Mouse (Mus musculus) embryo, embryonic 10 days (tissue): ENCODE measurements at regions not wholly inside any gene's neighbourhood (a gene's known extent, or its start where the extent isn't known, plus 50 kb on each side); places are given as distances from the start of the nearest gene placed in this dataset.

Source experiments
- DNase-seq: peaks from one replicate; pipeline ENCODE4 v3.0.0-alpha.2; 2015; ENCODE audit warnings: low spot score

- DNase-seq = no peak
These were observed 634.9 kb upstream of the Adamts5 start for GRCm38 (mm10) chr16:86536479-86536878.

- DNase-seq = no peak
These were observed 622.5 kb upstream of the Adamts5 start for GRCm38 (mm10) chr16:86524135-86524534.

GRCm38 (mm10) chr16:86516935-86517334 is 615.3 kb upstream of the Adamts5 start:
- no peak for DNase-seq

GRCm38 (mm10) chr16:86516144-86516543 is 614.5 kb upstream of the Adamts5 start:
- no peak for DNase-seq

GRCm38 (mm10) chr16:86501074-86501952 is 599.7 kb upstream of the Adamts5 start:
- DNase-seq = no peak

GRCm38 (mm10) chr16:86475145-86475544 is 573.5 kb upstream of the Adamts5 start:
- DNase-seq = peak; percentile 25

- peak; percentile 5 for DNase-seq
These were observed 571.6 kb upstream of the Adamts5 start for GRCm38 (mm10) chr16:86473059-86473740.

GRCm38 (mm10) chr16:86461073-86461472 is 559.4 kb upstream of the Adamts5 start:
- no peak for DNase-seq

- DNase-seq = peak; percentile 4
These were observed 555.0 kb upstream of the Adamts5 start for GRCm38 (mm10) chr16:86456649-86457048.

GRCm38 (mm10) chr16:86454810-86455209 is 553.2 kb upstream of the Adamts5 start:
- DNase-seq = no peak

GRCm38 (mm10) chr16:86454031-86454430 is 552.4 kb upstream of the Adamts5 start:
- DNase-seq = no peak

GRCm38 (mm10) chr16:86448478-86449160 is 547.0 kb upstream of the Adamts5 start:
- no peak for DNase-seq

- peak; percentile 80 for DNase-seq
These were observed 517.8 kb upstream of the Adamts5 start for GRCm38 (mm10) chr16:86419458-86419857.

GRCm38 (mm10) chr16:86404309-86404708 is 502.7 kb upstream of the Adamts5 start:
- no peak for DNase-seq

- no peak for DNase-seq
These were observed 499.8 kb upstream of the Adamts5 start for GRCm38 (mm10) chr16:86401381-86401780.

GRCm38 (mm10) chr16:86399288-86399687 is 497.7 kb upstream of the Adamts5 start:
- no peak for DNase-seq

GRCm38 (mm10) chr16:86397521-86397920 is 495.9 kb upstream of the Adamts5 start:
- no peak for DNase-seq

GRCm38 (mm10) chr16:86389063-86389723 is 487.6 kb upstream of the Adamts5 start:
- no peak for DNase-seq

GRCm38 (mm10) chr16:86388128-86388527 is 486.5 kb upstream of the Adamts5 start:
- no peak for DNase-seq

- DNase-seq = no peak
These were observed 476.4 kb upstream of the Adamts5 start for GRCm38 (mm10) chr16:86377991-86378390.

- no peak for DNase-seq
These were observed 470.0 kb upstream of the Adamts5 start for GRCm38 (mm10) chr16:86371652-86372051.

- no peak for DNase-seq
These were observed 466.8 kb upstream of the Adamts5 start for GRCm38 (mm10) chr16:86368449-86368848.
